Mouse (Mus musculus) 416B (cell line): ENCODE data around the gene Polm.
A peak's percentile ranks its signal among the peaks of the same experiment; 100 is the strongest.
"Not testable (repeated sequence)": the region's sequence is repeated elsewhere in the genome, so short reads cannot be mapped to it uniquely, and the experiment has no call there.

Experiments
- DNase-seq: peaks from one replicate; pipeline ENCODE4 v3.0.0; 2011; ENCODE audit warnings: low read depth

Polm gene

DNA sequence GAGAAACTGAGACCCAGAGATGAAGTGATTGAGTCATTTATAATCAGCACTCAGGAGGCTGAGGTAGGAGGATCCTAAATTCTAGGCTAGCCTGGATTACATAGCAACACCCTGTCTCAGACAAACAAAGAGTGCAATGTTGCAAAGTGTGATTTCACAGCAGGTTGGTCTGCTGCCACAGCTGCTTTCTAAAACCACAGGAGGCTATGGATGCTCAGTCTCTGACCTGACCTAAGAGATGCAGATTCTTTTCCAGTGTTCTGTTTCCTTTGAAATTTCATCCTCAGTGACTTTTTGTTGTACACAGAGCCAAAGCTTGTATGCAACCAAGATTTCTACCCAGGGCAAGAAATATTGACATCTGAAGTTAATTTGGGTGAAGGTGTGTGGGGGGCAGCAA, 17.7 kb upstream of the Polm start:
- DNase-seq: no peak

DNA sequence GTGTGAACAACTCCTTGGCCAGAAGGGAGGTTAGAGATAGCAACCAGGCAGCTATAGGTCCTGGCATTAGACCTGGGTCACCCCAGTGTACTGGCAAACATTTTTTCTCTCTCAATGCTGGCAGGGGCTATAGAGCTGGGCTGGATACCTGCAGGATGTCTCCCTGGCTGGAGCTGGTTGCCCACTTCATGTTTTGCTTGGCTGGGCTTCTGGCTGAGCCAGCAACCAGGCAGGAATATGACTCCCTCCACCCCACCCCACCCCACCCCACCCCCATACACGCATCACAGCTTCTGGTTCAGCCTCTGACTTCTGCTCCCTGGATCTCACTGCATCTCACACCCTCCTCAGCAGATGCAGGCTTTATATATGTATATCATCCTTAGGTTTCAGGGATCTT, 14.5 kb upstream of the Polm start:
- DNase-seq: no peak

DNA sequence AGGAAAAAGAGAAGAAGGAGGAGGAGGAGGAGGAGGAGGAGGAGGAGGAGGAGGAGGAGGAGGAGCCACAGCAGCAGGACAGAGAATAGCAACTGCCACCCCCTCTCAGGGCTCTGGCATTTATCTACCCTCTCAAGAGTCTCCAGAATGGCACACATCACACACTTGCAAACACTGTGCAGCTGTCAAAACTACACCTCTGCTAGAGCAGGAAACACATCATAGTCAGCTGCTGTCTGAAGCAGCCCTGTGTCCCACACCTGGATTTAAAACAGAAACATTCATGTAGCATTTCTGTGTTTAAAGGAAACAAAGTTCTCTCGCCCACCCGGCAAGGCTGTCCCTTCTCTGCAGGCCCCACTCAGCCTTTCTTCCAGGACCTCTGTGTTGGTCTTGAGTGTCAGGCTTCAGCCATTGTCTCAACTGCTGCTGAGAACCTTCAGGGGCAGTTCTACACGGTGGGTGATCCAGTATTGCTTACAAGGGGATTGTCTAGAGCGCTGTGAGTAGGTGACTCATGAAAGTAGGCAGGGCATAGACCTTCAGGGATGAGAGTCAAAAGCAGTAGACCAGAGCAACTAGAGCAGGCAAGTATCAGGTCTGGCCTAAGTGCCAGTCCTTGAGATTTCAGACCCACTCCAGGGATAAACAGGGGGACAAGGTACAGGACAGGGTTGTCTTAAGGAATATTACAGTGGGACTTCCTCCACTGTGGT, 13.4 kb upstream of the Polm start:
- DNase-seq: no peak

DNA sequence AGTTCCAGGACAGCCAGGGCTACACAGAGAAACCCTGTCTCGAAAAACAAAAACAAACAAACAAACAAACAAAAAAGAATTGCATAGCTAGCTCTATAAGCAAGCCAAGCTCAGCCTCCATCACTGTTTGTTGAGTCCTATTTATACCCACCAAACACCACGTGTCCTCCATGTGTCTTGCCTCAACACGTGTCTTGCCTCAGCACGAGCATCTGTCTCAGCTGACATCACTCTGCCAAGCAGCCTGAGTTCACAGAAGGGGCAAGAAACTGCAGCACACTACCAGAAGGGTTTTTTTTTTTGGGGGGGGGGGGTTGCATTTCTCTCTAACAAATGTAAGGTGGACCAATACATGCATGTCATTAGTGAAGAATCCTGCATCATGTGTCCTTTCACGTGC, 12.6 kb upstream of the Polm start:
- no peak for DNase-seq

DNA sequence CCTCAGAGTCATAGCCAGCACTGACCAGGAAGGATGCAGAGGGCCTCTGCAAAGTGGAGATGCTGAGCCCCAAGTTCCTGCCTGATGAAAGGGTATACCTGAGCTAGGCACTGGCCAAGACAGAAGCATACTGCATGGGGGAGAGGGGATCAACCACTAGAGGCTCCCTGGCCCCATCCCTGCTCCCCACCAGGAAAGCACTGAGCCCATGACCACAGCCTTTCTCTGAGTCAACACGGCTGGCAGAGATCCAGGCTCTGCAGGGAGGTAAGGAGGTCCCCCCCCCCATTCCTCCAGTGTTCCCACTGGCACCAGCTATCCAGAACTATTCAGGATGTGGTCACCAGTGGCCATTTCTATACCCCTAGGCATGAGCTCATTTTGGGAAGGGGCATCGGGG, 11.5 kb upstream of the Polm start:
- peak; percentile 65 for DNase-seq

DNA sequence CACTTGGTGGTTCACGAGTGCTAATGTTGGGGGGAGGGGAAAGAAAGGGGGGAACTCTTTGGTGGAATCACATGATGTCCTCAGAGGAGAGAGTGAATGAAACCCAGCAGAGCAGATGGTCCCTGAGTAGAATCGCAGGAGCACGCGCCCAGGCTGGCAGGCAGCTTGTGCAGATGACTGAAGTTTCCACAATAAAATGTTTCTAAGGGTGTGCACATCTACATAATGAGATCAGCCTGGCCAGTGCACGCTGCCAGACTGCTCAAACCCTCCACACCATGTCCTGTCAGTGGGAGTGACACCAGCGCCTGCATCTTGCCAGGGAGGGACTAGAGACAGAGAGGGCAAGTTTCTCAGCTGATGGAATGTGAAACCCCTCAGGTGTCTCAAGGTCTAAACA, 10.9 kb upstream of the Polm start:
- no peak for DNase-seq

DNA sequence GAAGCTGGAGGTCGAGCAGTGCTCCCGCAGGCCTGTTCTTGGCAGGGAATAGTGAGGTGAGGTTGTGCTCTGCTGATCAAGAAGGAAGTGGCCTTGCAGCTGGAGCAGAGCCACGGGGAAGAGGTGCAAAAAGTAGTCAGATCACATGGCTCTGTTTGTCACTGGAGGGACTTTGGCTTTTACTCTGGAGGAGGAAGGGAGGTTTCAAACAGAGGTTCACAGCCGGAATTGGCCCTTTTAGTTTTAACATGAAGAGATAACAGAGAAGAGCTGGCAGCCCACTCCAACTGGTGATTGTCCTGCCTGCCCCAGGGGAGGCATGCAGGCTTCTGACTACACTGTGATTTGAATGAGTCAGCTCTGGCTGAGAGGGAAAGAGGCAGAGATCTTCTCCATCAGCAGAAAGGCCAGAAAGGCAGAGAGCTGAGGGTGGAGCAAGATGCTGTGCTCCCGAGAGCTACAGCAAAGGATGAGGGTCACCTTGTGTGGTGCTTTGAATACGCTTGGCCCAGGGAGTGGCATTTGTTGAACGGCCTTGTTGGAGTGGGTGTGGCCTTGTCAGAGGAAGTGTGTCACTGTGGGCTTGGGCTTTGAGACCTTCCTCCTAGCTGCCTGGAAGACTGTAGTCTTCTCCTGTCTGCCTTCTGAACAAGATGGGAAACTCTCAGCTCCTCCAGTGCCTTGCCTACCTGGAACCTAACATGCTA, 9.0 kb upstream of the Polm start:
- DNase-seq: no peak

DNA sequence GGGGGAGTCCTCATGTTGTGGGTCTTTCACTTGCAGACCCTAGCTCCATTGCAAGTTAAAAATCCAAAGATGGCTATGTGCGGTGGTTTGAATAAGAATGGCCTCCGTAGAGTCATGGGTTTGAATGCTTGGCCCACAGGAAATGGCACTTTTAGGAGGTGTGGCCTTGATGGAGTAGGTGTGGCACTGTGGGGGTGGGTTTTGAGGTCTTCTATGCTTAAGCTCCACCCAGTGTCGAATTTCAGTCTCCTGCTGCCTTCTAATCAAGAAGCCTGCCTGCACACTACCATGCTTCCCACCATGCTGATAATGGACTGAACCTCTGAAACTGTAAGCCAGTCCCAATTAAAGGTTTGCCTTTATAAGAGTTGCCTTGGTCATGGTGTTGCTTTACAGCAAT, 5.3 kb upstream of the Polm start:
- no peak for DNase-seq

DNA sequence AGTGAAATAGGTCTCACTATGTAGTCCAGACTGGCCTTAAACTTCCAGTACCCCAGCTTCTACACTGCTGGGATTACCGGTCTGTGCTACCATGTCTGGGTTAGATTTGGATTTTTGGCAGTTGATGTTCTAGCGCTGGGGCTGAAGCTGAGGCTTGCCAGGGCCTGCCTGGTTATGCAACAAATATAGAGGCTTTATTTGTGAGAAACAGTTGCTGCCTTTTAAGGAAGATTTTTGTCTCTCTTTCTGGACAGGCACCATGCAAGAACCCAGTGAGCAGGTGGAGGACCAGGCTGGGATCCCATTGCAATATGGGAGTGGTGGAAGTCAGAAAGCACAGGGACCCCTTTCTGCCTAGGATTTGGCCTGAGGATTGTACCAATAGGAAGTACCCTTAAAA, 3.9 kb upstream of the Polm start:
- DNase-seq: no peak

DNA sequence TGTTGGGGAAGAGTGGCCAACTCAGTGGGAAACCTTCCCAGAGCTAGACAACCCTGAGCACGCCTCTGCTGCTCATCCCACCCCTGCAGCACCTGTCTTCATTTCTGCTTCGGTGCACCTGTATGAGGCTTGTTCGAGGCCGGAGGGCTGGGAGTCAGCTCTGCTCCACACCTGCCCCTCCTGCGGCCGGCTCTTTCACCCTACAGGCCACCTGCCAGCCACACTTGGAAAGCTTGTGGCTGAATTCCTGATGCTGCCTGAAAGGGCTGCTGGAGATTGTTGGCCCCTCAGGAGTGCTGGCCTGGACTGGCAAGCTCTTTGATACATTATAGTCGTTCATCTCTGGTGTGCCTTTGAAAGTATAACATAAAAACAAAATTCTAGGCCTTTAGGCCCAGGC, 2.5 kb upstream of the Polm start:
- no peak for DNase-seq

DNA sequence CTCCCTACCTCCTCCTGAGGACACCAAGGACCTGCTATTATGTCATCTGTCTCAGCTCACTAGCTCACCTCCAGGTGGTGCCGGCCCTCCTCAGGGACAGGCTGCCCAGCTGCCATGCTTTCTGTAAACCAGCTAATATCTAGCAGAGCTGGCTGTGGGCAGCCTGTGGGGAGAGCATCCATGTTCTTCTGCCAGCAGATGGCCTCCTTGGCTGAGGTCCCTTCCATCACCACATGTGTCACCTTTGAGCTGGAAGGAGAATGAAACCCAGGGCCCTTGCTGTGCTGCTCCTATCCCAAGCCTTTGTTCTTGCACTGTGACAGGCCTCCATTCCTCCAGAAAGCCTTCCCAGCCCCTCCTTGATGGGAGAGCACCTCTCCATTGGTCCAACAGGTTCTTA, 1.7 kb downstream of the Polm start:
- peak; percentile 61 for DNase-seq

DNA sequence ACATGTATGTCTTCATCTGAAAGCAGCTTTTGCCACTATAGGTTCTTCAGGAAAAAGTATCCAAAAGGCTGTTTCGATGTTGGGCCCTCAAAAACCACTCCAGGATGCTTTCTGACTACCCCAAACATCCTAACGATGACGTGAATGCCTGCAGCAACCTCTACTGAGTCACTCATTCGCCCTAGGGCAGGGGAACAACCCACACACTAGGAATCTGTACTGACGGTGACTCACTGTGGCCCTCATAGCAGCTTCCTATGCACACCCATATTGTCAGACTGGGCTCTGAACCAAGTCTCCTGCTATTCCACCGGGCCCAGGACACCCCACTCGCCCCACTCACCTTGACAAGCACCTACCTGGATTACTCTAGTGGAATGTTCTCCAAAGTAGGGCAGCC, 2.8 kb downstream of the Polm start:
- peak; percentile 85 for DNase-seq

DNA sequence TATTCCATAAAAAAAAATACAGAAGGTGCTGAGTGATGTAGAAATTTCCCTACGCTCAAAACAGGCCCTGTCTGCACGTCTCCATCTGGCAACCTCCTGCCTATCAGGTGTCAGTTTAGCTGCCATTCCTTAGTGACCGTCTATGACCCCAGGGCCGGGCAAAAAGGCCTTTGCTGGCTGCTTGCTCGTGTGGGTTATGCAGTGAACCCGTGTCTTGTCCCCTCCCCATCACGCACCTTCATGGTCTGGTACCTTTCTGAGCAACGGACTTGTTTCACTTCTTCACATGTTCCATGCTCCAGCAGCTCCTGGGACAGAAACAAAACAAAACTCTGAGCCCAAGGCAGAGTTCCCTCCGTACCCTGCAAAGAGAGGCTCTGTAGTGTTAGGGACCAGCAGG, 3.3 kb downstream of the Polm start:
- DNase-seq: no peak

DNA sequence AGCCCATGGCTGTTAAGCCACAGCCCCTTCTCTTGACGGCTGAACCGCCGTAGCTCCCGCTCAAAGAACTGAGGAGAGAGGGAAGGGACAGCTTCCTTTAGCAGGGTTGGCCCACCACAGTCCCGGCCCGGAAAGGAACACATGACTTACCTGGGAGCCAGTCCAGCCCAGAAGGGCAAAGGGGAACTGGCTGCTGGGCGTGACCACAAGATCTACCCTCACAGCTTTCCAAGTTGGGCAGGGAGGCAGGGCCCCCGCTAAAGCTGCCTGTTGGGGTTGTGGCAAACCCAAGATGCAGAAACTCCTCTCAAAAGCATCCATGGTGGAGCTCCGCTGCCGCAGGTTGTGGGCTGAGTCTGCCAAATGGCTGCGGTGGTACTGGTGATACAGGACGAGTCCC, 8.5 kb downstream of the Polm start:
- DNase-seq: no peak

DNA sequence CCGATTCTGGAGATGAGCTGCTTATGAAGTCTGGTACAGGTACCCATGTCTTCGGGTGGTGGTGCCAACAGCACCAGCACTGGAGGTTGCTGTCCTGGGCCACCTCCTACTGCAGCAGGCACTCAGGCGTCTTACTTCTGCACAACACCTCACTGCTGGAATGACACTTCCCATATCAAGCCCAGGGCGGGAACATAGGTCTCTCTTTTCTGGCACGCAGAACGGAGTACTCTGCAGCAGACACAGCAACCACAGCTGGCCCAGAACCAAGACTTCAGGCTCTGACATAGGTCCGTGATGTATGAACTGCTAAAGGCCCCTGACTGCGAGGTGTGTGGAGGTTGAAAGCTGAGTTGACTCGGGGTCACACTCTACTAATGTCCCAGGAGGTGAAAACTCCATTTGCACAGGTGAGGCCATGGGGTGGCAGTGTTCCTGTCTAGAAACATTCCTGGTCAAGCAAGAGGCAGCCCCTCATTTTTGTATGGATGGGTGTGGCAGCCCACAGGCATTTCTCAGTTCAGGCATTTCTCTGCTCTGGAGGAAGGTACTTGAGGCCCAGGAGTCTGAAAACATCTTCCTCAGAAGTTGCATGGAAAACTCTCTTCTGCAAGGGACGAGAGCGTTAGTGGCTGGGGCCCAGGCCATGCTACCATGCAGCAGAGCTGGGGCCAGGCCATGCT, 9.2 kb downstream of the Polm start:
- no peak for DNase-seq

DNA sequence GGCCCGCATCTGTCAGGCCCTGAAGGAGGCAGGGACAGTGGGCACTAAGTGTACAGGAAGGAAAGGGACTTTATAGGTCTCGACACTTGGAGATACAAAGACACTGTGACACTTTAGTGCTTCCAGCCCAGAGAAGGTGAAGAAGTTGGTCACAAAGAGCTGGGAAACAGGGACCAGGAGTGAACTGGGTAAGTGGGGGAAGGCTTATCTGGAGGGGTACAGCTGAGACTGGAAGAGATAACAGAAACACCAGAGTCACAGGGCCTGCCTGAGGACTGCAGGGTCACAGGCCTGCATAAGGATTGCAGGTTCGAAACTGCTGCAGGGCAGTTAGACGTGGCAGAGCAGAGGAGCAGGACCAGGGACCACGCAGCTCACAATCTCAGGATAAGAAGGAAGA, 9.9 kb downstream of the Polm start:
- DNase-seq: no peak

DNA sequence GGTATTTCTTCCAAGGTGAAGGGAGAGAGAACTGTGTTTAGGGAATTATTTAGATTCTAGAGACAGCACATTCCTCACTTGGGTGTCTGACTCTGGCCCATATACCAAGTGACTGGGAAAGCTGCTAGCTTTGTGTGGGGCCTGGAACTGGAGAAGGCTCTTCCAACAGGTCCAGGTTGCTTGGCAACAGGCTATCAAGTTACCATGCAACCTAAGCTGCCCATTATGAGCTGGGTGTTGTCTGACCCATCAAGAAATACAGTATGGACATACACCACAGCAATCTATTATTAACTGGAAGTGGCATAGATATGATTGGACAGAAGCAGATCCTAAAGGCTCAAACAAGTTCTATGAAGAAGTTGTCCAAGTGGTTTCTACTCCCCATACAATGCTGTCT, 12.4 kb downstream of the Polm start:
- DNase-seq: no peak

DNA sequence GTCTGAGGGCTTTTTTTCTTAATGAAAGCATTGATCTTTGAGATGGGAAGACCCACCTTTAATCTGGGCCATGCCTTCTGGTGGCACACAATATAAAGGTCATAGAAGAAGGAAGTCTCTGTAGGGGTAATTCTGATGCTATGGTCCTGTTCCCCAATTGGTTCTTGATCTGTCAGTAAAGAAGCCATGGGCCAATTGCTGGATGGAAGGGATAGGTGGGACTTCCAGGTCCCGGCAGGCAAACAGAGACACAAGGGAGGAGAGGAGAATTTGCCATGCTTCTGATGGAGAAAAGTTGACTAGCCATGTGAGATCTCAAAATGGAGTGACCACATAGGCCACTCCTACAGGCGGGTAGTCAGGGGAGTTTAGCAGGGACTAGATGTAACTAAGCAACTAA, 18.6 kb downstream of the Polm start:
- DNase-seq: no peak

DNA sequence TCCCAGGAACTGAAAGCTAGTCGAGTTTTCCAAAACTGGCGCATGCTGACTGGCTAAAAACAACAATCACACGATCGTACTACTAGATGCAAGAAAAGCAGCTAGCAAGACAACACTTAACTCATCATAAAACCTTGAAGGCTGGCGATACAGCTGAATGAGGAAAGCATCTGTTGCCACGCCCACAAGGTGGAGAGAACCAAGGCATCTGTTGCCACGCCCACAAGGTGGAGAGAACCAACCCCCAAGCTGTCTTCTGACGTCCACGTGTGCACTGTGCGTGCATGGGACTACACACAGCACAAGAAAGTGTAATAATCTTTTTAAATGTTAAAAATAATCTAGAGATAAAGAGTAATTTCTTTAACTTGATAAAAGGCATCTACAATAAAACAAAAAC, 24.4 kb downstream of the Polm start:
- DNase-seq: no peak

DNA sequence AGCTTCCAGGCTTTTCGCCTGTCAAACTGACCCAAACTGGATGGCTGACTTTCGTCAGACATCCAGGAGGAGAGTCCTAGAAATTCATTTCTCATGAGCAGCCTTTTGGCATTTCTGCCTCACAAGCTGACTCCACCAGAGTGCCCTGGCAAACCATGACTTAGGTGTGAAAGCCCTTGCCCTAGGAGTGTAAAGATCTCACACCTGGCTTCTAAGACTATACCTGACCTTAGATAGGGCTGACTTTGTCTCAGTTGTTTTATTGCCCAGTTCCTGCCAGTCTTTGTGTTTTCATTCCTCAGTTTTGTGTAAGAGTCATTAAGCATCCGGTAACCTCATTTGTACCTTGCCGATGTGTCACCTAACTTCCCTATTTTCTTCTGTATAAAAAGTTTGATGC, 28.3 kb downstream of the Polm start:
- not testable (repeated sequence) for DNase-seq

DNA sequence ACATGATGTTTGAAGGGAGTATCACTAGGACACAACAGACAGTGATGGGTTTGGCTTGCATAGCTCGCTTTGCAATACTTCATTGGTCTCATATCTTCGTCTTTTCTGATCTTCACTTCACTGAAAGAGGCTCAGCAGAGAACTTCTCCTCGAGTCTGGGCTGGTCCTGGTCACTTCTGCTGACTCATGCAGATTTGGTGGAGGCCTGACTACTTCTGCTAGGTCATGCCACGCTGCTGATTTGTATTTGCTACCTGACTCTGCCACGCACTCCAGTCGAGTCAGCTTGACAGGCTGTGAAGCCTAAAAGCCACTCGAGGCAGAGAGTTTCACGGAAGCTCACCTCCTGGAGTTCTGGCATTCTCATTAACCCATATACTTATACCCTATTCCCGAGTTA, 29.9 kb downstream of the Polm start:
- no peak for DNase-seq

DNA sequence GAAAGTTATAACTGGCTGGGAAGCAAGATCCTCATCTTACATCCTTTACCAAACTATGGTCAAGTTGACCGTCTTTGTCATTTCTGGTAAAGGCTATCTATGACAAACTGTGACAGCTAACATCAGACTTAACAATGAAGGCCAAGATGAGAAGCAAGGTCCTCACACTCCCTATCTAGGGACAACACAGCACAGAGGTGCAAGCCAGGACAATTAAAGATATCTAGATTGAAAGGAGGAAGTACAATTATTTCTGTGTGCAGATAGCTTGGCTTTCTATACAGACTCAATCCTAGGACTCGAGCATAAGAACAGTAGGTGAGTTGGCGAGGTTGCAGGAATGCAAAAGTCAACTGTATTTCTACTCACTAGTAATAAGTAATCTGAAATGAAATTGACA, 32.1 kb downstream of the Polm start:
- no peak for DNase-seq

DNA sequence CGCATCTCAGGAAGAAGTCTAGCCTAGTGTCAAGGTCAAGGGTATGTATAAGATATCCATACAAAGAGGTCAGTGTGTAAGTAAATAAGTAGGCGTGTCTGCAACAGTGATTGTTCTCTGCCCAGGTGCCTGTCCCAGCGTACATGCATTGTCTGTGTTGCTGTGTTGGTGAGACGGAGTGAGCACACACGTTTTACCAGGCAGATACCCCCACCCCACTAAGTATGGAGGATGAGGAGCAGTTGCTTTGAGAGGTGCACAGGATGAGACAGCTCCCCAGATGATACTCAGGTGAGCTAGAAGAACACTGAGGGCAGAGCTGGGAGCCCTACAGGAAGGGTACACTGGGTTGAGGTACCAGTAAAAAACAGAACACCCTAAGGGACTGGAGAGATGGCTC, 33.6 kb downstream of the Polm start:
- DNase-seq: no peak

DNA sequence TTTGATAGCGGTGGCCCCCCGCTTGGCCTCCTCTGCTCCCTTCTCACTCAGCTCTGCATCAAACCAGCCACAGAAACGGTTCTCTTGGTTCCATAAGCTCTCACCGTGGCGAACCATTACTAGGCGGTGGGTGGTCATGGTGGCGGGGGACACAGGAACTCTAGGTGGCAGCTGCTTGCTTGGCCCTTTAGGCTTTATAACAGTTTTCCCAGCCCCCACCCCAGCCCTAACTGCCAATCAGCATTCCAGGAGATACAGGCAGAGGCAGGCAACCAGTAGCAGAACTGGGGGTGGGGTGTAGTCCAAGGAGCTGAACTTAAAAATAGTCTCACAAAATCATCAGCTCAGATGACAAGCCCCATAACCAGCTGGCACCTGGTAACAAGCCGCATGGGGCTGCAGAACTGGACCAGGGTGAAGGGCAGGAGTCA, 34.2 kb downstream of the Polm start, which contains the start of gene Pgam2:
TSS of gene Pgam2 (minus strand) at position 183 of the 431 bp plus-strand sequence.
- no peak for DNase-seq
